Mouse (Mus musculus): ENCODE measurements at regions not wholly inside any gene's neighbourhood (a gene's known extent, or its start where the extent isn't known, plus 50 kb on each side); places are given as distances from the start of the nearest gene placed in this dataset.

- no peak for ATAC-seq
- Histone ChIP-seq H3K4me2 (replicated peaks; ENCODE audit: low read depth, low read length) (no peak overlapping the region), H3K27me3 (replicated peaks; ENCODE audit: insufficient read depth, low read length) (no peaks in the 10 kb centered on the region), H3K4me3 (ENCODE audit: low read depth, low read length) (no peak overlapping the region), H3K27ac (ENCODE audit: low read length) (no peak overlapping the region), H3K9ac (replicated peaks; ENCODE audit: low read depth) (no peak overlapping the region), H3K9me3 (ENCODE audit: low read length) (no peaks in the 10 kb centered on the region), H3K36me3 (ENCODE audit: insufficient read depth, low read length) (no peaks in the 10 kb centered on the region), H3K4me1 (ENCODE audit: insufficient read depth, low read depth, low read length) (no peaks in the 10 kb centered on the region)
- DNase-seq (ENCODE audit: low spot score): no peak
- 78% methylated on average over 6 of the region's 6 CpGs for WGBS
- TF ChIP-seq EP300 (IDR thresholded peaks at IDR 0.05): no peak
- TF ChIP-seq CTCF (IDR thresholded peaks at IDR 0.05): no peak
Observed at GRCm38 (mm10) chr14:71236192-71236591, 636.6 kb upstream of the Fam160b2 start.

GRCm38 (mm10) chr14:71234900-71235299 lies 635.3 kb upstream of the Fam160b2 start:
- H3K27me3 ChIP-seq (replicated peaks; ENCODE audit: insufficient read depth, low read length): no peaks in the 10 kb centered on the region
- H3K9me3 ChIP-seq (ENCODE audit: low read length): no peaks in the 10 kb centered on the region
- no peaks in the 10 kb centered on the region for H3K4me1 ChIP-seq (ENCODE audit: insufficient read depth, low read depth, low read length)
- no peaks in the 10 kb centered on the region for H3K36me3 ChIP-seq (ENCODE audit: insufficient read depth, low read length)
- TF ChIP-seq EP300 (IDR thresholded peaks at IDR 0.05) (no peak), CTCF (IDR thresholded peaks at IDR 0.05) (no peak)
- WGBS: 73% methylated on average over 2 of the region's 2 CpGs
- H3K4me2 ChIP-seq (replicated peaks; ENCODE audit: low read depth, low read length): no peak overlapping the region
- no peak overlapping the region for H3K4me3 ChIP-seq (ENCODE audit: low read depth, low read length)
- no peak overlapping the region for H3K9ac ChIP-seq (replicated peaks; ENCODE audit: low read depth)
- DNase-seq (ENCODE audit: low spot score): no peak
- ATAC-seq: no peak
- no peak overlapping the region for H3K27ac ChIP-seq (ENCODE audit: low read length)

GRCm38 (mm10) chr14:71234276-71234675 lies 634.6 kb upstream of the Fam160b2 start:
- no peak overlapping the region for H3K4me2 ChIP-seq (replicated peaks; ENCODE audit: low read depth, low read length)
- ATAC-seq: no peak
- WGBS: 48% methylated on average over 2 of the region's 2 CpGs
- no peak for TF ChIP-seq CTCF (IDR thresholded peaks at IDR 0.05)
- no peak for TF ChIP-seq EP300 (IDR thresholded peaks at IDR 0.05)
- H3K4me1 ChIP-seq (ENCODE audit: insufficient read depth, low read depth, low read length): no peaks in the 10 kb centered on the region
- H3K9me3 ChIP-seq (ENCODE audit: low read length): no peaks in the 10 kb centered on the region
- H3K9ac ChIP-seq (replicated peaks; ENCODE audit: low read depth): no peak overlapping the region
- no peak overlapping the region for H3K4me3 ChIP-seq (ENCODE audit: low read depth, low read length)
- no peaks in the 10 kb centered on the region for H3K27me3 ChIP-seq (replicated peaks; ENCODE audit: insufficient read depth, low read length)
- peak; percentile 62 for DNase-seq (ENCODE audit: low spot score)
- H3K36me3 ChIP-seq (ENCODE audit: insufficient read depth, low read length): no peaks in the 10 kb centered on the region
- H3K27ac ChIP-seq (ENCODE audit: low read length): no peak overlapping the region

- H3K9ac ChIP-seq (replicated peaks; ENCODE audit: low read depth): no peak overlapping the region
- peak; percentile 68 for ATAC-seq
- H3K4me3 ChIP-seq (ENCODE audit: low read depth, low read length): no peak overlapping the region
- peak overlapping the region; percentile 32; the same call in 1 of the 2 replicates for H3K27ac ChIP-seq (ENCODE audit: low read length)
- H3K4me1 ChIP-seq (ENCODE audit: insufficient read depth, low read depth, low read length): no peaks in the 10 kb centered on the region
- H3K27me3 ChIP-seq (replicated peaks; ENCODE audit: insufficient read depth, low read length): no peaks in the 10 kb centered on the region
- peak; percentile 34; the same call in 1 of the 2 replicates for TF ChIP-seq EP300 (IDR thresholded peaks at IDR 0.05)
- no peak for TF ChIP-seq CTCF (IDR thresholded peaks at IDR 0.05)
- H3K4me2 ChIP-seq (replicated peaks; ENCODE audit: low read depth, low read length): no peak overlapping the region
- H3K9me3 ChIP-seq (ENCODE audit: low read length): no peaks in the 10 kb centered on the region
- DNase-seq (ENCODE audit: low spot score): peak; percentile 68
- 55% methylated on average over 4 of the region's 4 CpGs for WGBS
- H3K36me3 ChIP-seq (ENCODE audit: insufficient read depth, low read length): no peaks in the 10 kb centered on the region
Observed at GRCm38 (mm10) chr14:71231223-71231815, 631.7 kb upstream of the Fam160b2 start.

- Histone ChIP-seq H3K9me3 (ENCODE audit: low read length) (no peaks in the 10 kb centered on the region), H3K27me3 (replicated peaks; ENCODE audit: insufficient read depth, low read length) (no peaks in the 10 kb centered on the region), H3K9ac (replicated peaks; ENCODE audit: low read depth) (no peak overlapping the region), H3K4me1 (ENCODE audit: insufficient read depth, low read depth, low read length) (no peaks in the 10 kb centered on the region), H3K4me2 (replicated peaks; ENCODE audit: low read depth, low read length) (no peak overlapping the region), H3K27ac (ENCODE audit: low read length) (no peak overlapping the region), H3K4me3 (ENCODE audit: low read depth, low read length) (no peak overlapping the region), H3K36me3 (ENCODE audit: insufficient read depth, low read length) (no peaks in the 10 kb centered on the region)
- 66% methylated on average over 7 of the region's 7 CpGs for WGBS
- peak; percentile 64 for TF ChIP-seq EP300 (IDR thresholded peaks at IDR 0.05)
- TF ChIP-seq CTCF (IDR thresholded peaks at IDR 0.05): no peak
- DNase-seq (ENCODE audit: low spot score): peak; percentile 90
- peak; percentile 90 for ATAC-seq
Observed at GRCm38 (mm10) chr14:71230484-71231188, 631.0 kb upstream of the Fam160b2 start.

- Histone ChIP-seq H3K4me3 (ENCODE audit: low read depth, low read length) (no peak overlapping the region), H3K9ac (replicated peaks; ENCODE audit: low read depth) (no peak overlapping the region), H3K27me3 (replicated peaks; ENCODE audit: insufficient read depth, low read length) (no peaks in the 10 kb centered on the region), H3K27ac (ENCODE audit: low read length) (no peak overlapping the region), H3K36me3 (ENCODE audit: insufficient read depth, low read length) (no peaks in the 10 kb centered on the region), H3K9me3 (ENCODE audit: low read length) (no peaks in the 10 kb centered on the region), H3K4me2 (replicated peaks; ENCODE audit: low read depth, low read length) (no peak overlapping the region), H3K4me1 (ENCODE audit: insufficient read depth, low read depth, low read length) (no peaks in the 10 kb centered on the region)
- 80% methylated on average over 2 of the region's 2 CpGs for WGBS
- ATAC-seq (no peak), DNase-seq (ENCODE audit: low spot score) (no peak)
- TF ChIP-seq EP300 (IDR thresholded peaks at IDR 0.05): no peak
- TF ChIP-seq CTCF (IDR thresholded peaks at IDR 0.05): no peak
Observed at GRCm38 (mm10) chr14:71229955-71230354, 630.3 kb upstream of the Fam160b2 start.

All from lung, postnatal 0 days (tissue).